Mouse (Mus musculus): ENCODE measurements around the gene Gm49416. TPM values are rescaled to one million over a fixed set of nuclear protein-coding genes. Genes with fewer than 3 reads are reported as not detected.
"Not testable (repeated sequence)": the region's sequence is repeated elsewhere in the genome, so short reads cannot be mapped to it uniquely, and the experiment has no call there.

Gene Gm49416
- total RNA-seq, 2 experiments from 2014 or later = 4.2 to 5.8 TPM

DNA sequence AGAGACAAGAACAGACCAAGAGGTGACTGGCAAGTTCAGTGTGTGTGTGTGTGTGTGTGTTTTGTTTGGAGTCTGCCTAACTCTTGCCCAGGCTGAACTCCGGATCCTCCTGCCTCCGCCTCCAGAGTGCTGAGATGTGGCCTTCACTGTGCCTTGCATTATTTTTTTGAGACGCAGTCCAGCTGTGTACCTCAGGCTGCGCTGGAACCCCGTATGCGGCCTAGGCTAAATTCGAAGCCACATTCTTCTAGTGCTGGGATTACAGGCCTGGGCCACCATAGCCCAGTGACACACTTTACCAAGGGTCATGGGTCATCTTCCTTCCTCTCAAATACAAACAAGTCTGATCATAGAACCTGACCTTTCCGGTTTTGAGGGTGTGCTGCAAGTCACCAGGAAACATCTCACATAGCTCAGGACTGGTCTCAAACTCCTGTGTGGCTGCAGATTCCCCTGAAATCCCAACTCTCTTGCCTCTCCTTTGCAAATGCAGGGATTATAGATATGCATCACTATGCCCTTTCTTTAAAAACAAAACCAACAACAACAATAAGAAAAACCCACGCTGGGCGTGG is 16.4 kb upstream of the Gm49416 start:
- intact Hi-C loops (cut with DNase I) = no loop called here
- no peak for DNase-seq

DNA sequence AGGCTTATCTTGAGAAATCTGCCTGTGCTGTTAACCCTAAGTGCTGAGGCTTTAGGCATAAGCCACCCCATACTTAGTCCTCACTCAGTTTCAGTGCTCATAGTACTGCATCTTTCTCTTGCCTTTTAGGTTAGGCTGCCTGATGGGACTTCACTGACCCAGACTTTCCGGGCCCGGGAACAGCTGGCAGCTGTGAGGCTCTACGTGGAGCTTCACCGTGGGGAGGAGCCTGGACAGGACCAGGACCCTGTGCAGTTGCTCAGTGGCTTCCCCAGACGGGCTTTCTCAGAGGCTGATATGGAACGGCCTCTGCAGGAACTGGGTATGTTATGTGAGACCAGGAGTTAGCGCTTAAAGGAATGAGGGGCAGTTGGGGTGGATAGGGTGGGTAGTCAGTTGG is 13.7 kb upstream of the Gm49416 start:
- DNase-seq = no peak

DNA sequence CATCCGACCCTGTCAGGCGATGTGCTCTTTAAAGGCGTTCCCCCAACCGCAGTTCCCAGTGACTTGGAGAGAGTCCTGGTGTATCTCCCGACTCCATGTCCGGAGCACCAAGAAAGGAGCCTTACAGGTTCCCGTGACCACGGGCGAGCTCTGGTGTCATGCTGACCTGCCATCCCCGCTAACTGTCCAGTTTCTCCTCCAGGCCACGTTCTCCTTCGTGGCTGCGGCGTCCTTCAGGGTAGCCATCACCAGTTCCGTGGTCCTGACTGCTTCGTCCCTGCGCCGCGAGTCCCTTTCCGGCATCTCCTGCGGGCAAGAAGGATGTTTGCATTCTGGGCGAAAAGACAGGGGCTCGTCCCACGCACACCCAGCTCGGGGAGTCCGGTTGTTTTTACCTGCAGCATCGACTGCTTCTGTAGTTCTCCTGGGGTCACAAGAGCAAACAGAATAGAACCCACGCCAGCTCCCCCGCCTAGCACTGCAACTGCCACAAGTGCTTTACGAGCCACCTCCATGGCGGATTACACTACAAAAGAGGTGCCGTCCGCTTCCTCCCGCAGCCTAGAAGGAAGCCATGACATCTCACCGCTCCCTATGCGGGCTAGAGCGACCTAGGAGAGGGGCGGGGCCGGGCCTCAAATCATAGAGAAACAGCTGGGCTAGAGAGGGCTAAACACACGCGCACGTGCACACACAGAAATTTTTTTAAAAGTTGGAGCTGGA is 8.3 kb upstream of the Gm49416 start, which contains the start of gene Uqcc3:
Gene Uqcc3, minus strand, starts transcription at position 613 of the 723 bp plus-strand sequence.
- intact Hi-C loops (cut with DNase I) = no loop called here
- peak; percentile 89 for DNase-seq

More for the DNA sequence above, 13.7 kb upstream of the Gm49416 start:
- intact Hi-C loops (cut with DNase I) = no loop called here

DNA sequence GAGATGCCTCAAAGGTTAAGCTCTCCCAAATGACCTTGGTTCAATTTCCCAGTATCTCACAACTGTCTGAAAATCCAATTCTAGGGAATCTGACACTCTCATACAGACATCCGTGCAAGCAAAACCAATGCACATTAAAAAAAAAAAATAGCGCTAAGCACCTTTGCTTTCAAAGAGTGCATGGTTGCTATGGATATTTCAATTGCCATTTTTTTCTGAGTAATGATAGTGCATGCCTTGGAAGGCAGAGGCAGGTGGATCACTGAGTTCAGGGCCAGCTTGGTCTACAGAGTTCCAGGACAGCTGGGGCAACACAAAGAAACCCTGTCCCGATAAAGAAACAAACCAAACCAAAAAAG is 7.7 kb upstream of the Gm49416 start:
- DNase-seq = no peak
- intact Hi-C loops (cut with DNase I) = no loop called here

DNA sequence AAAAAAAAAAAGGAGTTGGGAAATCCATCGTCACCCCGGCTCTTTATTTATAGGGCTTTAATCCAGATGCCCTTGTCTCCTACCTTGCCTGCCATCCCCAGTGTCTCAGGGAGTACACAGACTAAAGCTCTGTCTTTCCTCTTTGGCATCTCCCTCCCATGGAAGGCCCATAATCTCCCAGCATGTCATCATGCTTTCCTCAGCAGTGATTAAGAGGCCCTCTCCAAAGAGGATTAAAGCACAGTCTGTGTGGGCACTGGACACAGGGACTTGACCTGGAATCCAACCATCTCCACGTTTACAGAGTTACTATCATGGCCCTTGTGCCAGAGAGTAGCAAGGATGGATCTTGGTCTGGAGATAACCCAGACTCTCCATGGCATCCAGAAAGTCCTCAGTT is 5.1 kb upstream of the Gm49416 start, which contains the start of the genes Lbhd1 and Gm49403:
Gene Lbhd1, plus strand, starts transcription at position 117 of the 400 bp plus-strand sequence.
Gene Gm49403, plus strand, starts transcription at position 315 of the 400 bp plus-strand sequence.
- no peak for DNase-seq
- intact Hi-C loops (cut with DNase I) = no loop called here

DNA sequence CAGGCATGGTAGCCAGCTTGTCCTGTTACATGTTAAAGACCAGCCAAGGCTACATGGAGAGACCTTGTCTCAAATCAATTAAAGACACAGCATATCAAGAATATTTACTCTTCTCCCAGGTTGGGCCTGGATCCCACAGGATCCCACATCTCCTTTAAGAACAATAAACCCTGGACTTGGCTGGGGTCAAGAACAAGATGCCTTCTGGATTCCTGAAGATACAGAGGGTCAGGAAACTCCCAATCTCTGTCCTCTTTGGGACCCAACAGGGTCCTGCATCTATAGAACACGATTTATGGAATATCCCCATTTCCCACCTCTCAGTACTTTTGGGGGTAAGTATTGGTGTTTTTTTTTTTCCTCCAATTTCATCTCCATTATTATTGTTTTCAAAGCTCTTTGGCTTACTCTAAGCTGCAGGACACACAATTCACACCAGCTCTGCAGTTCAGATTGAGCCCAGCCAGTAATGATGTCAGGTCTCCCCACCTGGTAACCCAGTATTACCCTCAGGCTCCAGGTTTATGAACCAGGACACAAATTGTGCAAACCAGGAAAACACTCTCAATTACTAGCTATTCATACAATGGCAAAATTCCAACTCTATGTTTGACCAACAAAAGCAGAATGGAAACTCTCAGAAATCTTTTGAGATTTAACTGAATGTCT is 1.7 kb upstream of the Gm49416 start:
- intact Hi-C loops (cut with DNase I) = no loop called here
- no peak for DNase-seq

DNA sequence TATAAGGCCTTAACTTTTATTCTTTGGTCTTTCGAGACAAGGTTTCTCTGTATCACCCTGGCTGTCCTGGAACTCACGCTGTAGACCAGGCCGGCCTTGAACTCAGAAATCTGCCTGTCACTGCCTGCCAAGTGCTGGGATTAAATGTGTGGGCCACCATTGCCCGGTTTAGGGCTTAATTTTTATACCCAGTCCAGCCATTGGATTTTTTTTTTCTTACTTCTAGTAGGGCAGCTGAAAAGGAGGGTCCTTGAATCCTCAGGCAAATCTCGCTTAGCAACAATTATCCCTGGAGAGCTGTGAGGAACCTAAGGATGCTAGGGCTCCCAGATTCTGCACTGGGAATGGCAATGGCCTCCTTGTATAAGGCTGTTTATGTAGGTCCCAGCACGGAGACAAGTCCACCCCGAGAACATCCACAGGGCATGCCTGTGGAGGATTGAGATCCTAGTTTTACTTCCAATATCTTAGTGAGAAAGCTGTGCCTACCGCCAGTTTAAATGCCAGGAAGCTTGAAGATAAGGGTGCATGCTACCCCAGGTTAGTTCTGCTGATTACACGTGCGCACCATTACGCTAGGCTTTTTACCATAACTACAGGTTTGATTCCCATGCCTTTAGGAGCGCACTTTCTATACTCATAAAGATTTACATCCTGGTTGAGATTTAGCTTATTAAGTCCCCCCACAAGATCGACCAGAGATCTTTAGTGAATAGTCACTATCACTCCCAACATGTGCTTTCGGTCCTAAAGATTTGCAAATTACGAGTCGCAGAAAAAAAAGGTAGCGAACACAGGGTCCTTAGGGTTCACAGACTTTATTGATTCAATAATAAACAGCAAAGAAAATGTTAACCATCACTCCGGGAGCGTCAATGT is 902 bp upstream of the Gm49416 start:
- intact Hi-C loops (cut with DNase I) = no loop called here
- DNase-seq = no peak

DNA sequence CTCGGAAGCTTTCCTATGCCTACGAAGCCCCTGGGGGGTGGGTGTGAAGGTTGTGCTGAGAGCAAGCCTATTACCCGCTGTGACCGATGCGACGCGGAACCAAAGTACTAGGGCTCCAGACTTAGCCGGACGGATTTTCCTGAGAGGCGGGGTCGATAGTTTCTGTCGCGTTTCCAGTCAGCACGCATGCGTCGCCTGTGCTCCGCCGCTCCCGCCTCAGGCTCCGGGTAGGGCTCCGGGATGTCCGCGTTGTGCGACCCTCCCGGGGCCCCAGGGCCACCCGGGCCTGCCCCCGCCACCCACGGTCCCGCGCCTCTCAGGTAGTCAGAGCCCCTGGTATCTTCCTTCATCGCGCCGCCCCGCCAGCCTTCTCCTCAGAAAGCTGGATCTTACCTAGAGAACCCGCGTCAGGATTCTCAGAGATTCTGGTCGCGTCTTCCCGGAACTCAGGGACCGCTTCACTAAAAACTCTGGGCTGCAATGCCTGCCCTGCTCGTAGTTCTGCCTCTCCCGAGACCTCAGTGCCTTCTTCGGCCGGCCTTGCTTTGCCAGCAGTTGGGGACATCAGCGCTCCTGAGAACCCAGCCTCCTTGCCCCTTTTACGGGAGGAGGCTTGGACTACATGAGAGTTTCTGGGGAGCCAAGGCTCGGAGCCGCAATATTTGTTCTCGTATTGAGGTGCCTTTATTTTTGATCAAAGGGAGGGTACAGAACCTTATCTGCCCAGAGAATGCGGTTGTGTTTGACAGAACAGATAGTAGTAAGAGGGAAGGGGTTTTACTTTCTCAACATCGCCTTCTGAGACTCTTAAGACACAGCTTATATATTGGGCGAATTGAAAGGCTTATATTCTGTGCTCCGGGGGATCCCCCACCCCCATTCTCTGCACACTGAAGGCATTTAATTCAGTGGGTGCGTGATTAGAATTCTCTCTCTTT is 4.4 kb downstream of the Gm49416 start, which contains the start of gene Ints5:
Gene Ints5, plus strand, starts transcription at position 177 of the 938 bp plus-strand sequence.
- intact Hi-C loops (cut with DNase I) = no loop called here

DNA sequence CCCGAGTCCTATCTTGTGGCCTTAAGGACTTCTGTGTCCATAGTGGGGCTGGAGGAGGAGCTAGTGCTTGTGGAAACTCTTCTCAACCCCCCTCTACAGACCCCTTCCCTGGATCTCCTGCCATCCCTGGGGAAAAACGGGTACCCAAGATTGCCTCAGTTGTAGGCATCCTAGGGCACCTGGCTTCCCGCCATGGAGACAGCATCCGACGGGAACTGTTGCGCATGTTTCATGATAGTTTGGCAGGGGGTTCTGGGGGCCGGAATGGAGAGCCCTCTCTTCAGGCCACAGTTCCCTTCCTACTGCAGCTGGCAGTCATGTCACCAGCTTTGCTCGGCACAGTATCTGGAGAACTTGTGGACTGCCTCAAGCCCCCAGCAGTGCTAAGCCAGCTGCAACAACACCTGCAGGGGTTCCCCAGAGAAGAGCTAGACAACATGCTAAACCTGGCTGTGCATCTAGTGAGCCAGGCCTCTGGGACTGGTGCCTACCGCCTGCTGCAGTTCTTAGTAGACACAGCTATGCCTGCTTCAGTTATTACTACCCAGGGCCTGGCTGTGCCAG is 6.8 kb downstream of the Gm49416 start:
- no peak for DNase-seq
- intact Hi-C loops (cut with DNase I) = no loop called here

More for the DNA sequence above, 4.4 kb downstream of the Gm49416 start, which contains the start of gene Ints5:
- DNase-seq = peak; percentile 81

DNA sequence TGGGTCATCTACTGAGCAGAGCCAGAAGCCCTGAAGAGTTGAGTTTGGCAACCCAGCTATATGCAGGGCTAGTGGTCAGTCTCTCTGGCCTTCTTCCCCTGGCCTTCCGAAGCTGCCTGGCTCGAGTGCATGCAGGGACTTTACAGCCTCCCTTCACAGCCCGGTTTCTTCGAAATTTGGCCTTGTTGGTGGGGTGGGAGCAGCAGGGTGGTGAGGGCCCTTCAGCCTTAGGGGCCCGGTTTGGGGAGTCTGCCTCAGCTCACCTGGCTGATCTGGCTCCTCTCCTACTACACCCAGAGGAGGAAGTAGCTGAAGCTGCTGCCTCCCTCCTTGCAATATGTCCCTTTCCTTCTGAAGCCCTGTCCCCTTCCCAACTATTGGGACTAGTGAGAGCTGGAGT is 7.5 kb downstream of the Gm49416 start:
- intact Hi-C loops (cut with DNase I); DNase-seq: not testable (repeated sequence)

DNA sequence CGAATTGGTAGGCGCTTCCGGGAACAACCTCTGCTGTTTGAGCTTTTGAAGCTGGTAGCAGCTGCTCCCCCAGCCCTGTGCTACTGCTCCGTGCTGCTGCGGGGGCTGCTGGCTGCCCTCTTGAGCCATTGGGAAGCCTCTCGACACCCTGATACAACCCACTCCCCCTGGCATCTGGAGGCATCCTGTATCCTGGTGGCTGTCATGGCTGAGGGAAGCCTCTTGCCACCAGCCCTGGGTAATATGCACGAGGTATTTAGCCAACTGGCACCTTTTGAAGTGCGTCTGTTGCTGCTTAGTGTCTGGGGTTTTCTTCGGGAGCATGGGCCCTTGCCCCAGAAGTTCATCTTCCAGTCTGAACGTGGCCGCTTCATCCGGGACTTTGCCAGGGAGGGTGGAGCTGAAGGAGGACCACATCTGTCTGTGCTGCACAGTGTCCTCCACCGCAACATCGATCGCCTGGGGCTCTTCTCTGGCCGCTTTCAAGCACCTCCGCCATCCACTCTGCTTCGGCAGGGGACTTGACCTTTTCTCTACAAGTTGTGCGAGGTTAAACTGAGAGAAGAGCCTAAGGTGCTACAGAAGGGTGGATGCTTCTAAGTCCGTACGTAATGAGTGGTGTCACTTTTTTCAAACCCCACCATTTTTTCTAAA is 8.6 kb downstream of the Gm49416 start:
- DNase-seq = peak; percentile 60
- intact Hi-C loops (cut with DNase I) = not testable (repeated sequence)

DNA sequence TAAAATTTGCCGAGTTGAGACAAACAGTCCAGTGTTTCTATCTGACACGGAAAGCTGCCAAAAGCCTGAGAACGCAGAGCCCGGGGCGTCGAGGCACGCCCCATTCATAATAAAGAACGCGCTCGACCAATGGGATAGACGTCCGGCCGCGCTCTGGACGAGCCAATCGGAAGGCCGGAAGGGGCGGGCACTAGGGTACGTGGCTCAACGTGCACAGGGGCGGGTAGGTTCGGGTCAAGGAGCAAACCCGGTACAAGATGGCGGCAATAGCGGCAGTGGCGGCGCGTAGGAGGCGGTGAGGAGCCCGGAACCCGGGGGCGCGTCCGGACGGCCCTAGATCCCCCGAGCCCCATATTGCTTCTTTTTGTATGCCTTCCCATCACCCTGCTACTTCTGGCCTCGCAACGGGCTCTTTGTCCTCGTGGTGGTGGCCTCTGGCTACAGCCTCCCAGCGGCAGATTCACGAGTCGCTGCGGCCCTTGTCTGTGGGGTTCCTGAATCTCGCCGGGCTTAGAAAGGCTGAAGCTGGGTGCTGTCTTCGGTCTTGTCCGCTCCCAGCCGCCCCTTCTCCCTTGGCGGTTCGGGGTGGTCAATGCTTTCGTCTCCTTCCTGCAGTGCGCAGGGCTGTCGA is 9.3 kb downstream of the Gm49416 start, which contains the start of gene Ganab:
Gene Ganab, plus strand, starts transcription at position 207 of the 631 bp plus-strand sequence.
- intact Hi-C loops (cut with DNase I) = no loop called here
- DNase-seq = peak; percentile 97

DNA sequence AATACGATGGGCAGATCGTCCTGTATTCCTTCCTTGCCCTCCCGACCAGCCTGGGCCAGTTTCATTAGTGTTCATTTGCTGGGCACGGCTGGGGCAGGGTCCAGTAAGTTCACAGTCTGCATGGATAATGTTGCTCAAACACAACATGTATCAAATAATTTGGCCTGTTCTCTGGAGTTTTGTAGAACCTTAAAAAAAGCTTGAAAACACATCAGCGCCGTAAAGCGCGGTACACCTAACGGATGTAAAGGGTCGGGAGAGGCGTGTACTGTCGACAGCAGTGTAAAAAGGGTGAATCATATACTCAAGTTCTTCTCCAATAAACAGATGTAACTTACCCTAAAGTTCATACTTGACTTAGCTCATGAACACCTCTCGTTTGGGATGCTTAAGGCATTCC is 9.8 kb downstream of the Gm49416 start:
- DNase-seq = no peak
- intact Hi-C loops (cut with DNase I) = no loop called here

DNA sequence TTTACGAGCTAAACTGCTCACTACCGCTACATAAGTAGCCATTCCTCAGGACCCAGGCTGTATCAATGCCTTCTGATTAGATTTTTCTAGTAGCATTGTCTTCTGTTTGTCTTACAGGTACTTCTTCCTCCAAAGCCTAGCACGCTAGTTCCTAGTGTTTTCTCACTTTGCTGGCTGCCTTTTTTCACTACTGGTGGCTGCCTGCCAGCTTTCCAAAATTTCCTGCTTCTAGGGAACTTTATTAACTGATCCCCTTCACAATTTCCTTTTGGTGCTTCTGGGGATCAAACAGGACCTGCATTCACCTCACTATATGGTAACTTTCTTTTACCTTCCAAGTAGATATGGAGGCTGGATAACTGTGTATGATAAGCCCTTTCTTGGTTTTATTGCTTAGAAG is 10.4 kb downstream of the Gm49416 start:
- intact Hi-C loops (cut with DNase I) = no loop called here
- DNase-seq = no peak

DNA sequence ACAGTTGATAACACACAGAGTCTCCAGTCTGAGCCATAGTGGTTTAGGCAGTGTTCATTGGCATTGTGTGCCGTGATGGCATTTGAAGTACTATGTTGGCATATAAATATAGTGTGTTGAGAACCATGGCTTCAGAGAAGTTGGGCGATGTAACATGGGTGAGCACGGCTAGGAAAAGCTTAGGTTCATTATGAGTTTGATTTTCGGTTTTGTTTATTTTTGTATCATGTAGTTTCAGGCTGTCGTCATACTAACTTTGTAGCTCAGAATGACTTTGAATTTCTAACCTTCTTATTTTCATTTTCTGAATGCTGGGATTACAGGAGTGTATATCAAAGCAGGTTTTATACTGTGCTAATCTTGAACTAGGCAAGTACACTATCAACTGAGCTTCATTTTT is 14.7 kb downstream of the Gm49416 start:
- DNase-seq = no peak
- intact Hi-C loops (cut with DNase I) = no loop called here

DNA sequence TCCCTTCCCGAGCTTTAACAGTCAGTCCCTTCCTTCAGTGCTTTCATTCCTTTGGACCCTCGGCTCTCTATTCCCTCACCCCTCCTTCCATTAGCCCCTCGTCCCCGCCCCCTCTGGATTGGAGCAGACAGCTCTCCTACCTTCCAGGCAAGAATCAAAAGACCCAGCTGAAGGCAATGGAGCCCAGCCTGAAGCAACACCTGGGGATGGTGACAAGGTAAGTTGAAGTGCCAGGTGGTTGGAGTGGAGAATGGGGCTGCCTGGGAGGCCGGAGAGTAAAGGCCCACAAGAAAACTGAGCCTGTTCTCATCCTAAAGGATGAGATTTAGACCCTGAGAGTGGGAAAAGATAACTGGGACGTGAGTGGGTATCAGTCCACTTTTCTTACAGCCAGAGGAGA is 19.8 kb downstream of the Gm49416 start:
- DNase-seq = no peak
- intact Hi-C loops (cut with DNase I) = no loop called here

DNA sequence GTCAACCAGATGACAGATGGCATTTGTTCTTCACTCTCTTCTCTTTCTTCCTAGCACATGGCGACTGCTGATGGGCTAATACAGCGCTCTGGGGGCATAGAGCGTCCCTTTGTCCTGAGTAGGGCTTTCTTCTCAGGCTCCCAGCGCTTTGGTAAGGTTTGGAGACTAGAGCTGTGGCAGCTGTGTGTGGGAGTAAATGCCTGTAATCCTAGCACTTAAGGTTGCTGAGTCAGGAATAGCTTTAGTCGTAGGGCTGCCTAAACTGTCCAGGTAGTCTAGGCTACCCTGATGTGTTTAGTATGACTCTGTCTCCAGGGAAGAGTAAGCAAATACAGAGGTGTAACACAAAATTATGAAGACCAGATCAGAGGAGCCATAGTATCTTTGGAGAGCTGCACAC is 23.1 kb downstream of the Gm49416 start:
- intact Hi-C loops (cut with DNase I) = no loop called here
- no peak for DNase-seq

DNA sequence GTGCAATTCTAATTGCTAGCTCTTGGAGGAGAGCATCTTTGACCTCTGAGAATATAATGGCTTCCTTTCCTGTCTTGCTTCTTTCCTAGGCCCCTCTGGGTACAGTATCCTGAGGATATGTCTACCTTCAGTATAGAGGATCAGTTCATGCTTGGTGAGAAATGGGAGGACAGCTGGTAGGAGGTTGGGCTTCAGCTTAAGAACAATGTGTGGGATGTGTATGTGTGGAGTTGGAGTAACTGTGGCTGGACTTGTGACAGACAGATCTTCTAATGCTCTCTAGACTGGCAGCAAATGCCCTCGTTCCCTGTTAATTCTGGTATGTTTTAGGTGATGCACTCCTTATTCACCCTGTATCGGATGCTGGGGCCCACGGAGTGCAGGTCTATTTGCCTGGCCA is 25.5 kb downstream of the Gm49416 start:
- intact Hi-C loops (cut with DNase I) = no loop called here
- no peak for DNase-seq

All from left cerebral cortex, postnatal 4 days (tissue).